Mouse (Mus musculus): ENCODE data around the gene Ctdnep1.

GRCm38 (mm10) chr11:70040184-70040583 is 59.2 kb downstream of the Ctdnep1 start:
- TF ChIP-seq POLR2A (IDR thresholded peaks at IDR 0.05; ENCODE audit: extremely low read depth, insufficient read depth, low read length) (no peak), CTCF (IDR thresholded peaks at IDR 0.05; ENCODE audit: extremely low read depth, insufficient read depth, low read length) (no peak)

Measured in cortical plate, adult 2 months (tissue).